Mouse (Mus musculus): Measurements from ENCODE around the gene Flnb.

- TF ChIP-seq CTCF (IDR thresholded peaks at IDR 0.05; ENCODE audit: insufficient read depth, low read depth, low read length) (no peak), POLR2A (IDR thresholded peaks at IDR 0.05; ENCODE audit: insufficient read depth, low read depth, low read length) (no peak)
Measured at GRCm38 (mm10) chr14:7838564-7839089, 20.9 kb downstream of the Flnb start.
